Mouse (Mus musculus) myocyte (in vitro differentiated cells): ENCODE data around the gene Capn12.

Experiments
- CEBPB ChIP-seq: IDR thresholded peaks from 2 replicates; pipeline ENCODE4 v1.6.1; 2011; ENCODE audit warnings: mild to moderate bottlenecking, moderate library complexity; ENCODE audit not compliant: poor library complexity, insufficient read depth, severe bottlenecking
- E2F4 ChIP-seq: IDR thresholded peaks from one replicate; pipeline ENCODE4 v1.6.1; 2011; ENCODE audit warnings: mild to moderate bottlenecking, control low read depth, moderate library complexity; ENCODE audit not compliant: insufficient read depth
- MAX ChIP-seq: IDR thresholded peaks from one replicate; pipeline ENCODE4 v1.6.1; 2011; ENCODE audit warnings: low read depth, mild to moderate bottlenecking, control low read depth
- MYOD1 ChIP-seq, 3 experiments: IDR thresholded peaks; one replicate each; pipeline ENCODE4 v1.6.1; 2011; ENCODE audit warnings: control low read depth in 2 of 3, low read depth in 2 of 3, mild to moderate bottlenecking in 2 of 3, moderate library complexity in 1 of 3; ENCODE audit not compliant: insufficient read length in 2 of 3, control insufficient read depth in 1 of 3
- MYOG ChIP-seq, 3 experiments: IDR thresholded peaks; one replicate each; pipeline ENCODE4 v1.6.1; 2011; ENCODE audit warnings: control low read depth in 2 of 3, low read depth in 2 of 3, mild to moderate bottlenecking in 2 of 3; ENCODE audit not compliant: insufficient read length in 2 of 3, control insufficient read depth in 1 of 3, insufficient read depth in 1 of 3
- POLR2A ChIP-seq: IDR thresholded peaks from one replicate; pipeline ENCODE4 v1.6.1; 2011; ENCODE audit warnings: low read depth, mild to moderate bottlenecking, control low read depth, moderate library complexity; ENCODE audit not compliant: insufficient read length
- POLR2AphosphoS2 ChIP-seq: IDR thresholded peaks from one replicate; pipeline ENCODE4 v1.6.1; 2011; ENCODE audit warnings: low read depth, control low read depth; ENCODE audit not compliant: insufficient read length
- SRF ChIP-seq: IDR thresholded peaks from one replicate; pipeline ENCODE4 v1.6.1; 2011; ENCODE audit warnings: low read depth; ENCODE audit not compliant: control insufficient read depth, insufficient read length
- TCF12 ChIP-seq: IDR thresholded peaks from one replicate; pipeline ENCODE4 v1.6.1; 2011; ENCODE audit warnings: mild to moderate bottlenecking, control low read depth; ENCODE audit not compliant: poor library complexity, insufficient read depth, severe bottlenecking
- USF1 ChIP-seq: IDR thresholded peaks from one replicate; pipeline ENCODE4 v1.6.1; 2011; ENCODE audit warnings: low read depth, mild to moderate bottlenecking, control low read depth, moderate library complexity

DNA sequence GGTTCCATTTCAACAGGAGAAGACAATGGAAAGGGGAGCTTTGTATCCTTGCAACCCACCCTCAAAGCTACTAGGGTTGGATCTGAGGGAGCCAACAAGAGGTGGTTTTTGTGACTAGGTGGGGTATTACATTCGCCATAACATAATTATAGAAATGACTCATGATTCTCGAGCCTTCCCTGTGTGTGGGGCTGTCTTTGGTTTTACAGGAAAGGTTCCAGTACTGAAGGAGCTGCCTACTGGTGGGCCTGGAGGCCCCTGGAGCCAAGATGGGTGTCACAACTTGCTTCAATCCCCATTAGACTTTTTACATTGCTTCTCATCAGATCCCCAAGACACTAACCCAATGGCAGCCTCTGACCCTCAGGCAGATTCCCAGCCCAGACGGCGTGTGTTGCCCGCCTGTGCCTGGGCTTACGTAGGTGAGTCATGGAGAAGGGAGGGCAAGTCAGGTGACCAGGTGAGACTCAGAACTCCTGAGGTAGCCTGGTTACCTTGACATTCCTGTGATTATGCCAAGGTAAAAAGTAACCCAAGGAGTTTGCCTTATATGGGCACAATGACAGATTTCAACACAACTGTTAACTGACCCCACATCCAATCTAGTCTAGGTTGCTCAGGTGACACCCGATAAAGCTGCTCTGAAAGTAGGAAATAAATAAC is 49.9 kb downstream of the Capn12 start:
- no peak for TF ChIP-seq POLR2AphosphoS2
- no peak for TF ChIP-seq MAX
- TF ChIP-seq E2F4 = no peak
- TF ChIP-seq MYOG (IDR thresholded peaks at IDR 0.05; ENCODE audit: control insufficient read depth in 1 of 3, insufficient read depth in 1 of 3, insufficient read length in 2 of 3, low read depth in 2 of 3) = no peak
- no peak for TF ChIP-seq POLR2A
- TF ChIP-seq SRF = peak; percentile 62
- TF ChIP-seq USF1 = no peak
- TF ChIP-seq TCF12 = no peak
- TF ChIP-seq MYOD1 (IDR thresholded peaks at IDR 0.05; ENCODE audit: control insufficient read depth in 1 of 3, insufficient read length in 2 of 3, low read depth in 2 of 3) = no peak
- TF ChIP-seq CEBPB = no peak
